Mouse (Mus musculus): ENCODE results near the gene Ly6g6d. TPM values are rescaled to one million over a fixed set of nuclear protein-coding genes. Genes with fewer than 3 reads are reported as not detected.

Ly6g6d gene
- total RNA-seq, 2 experiments from 2014 or later: 1.1 to 1.2 TPM

DNA sequence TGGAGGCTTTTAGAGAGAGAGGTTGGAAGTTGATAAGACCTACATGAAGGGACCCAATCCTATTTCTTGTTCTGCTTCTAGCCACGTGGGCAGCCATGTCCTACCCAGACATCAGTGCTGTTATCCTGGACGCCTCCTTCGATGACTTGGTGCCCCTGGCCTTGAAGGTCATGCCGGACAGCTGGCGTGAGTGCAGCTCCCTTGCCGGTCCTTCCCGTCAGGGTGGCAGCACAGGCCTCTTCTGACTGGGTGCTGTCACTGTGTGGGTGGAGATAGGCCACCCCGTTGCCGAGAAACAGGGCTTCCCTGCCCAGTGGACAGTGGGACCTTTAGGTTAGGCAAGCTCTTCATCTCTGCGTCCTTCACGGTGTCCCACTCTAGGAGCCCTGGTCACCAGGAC, 23.3 kb upstream of the Ly6g6d start:
- intact Hi-C loops (cut with DNase I): no loop called here

DNA sequence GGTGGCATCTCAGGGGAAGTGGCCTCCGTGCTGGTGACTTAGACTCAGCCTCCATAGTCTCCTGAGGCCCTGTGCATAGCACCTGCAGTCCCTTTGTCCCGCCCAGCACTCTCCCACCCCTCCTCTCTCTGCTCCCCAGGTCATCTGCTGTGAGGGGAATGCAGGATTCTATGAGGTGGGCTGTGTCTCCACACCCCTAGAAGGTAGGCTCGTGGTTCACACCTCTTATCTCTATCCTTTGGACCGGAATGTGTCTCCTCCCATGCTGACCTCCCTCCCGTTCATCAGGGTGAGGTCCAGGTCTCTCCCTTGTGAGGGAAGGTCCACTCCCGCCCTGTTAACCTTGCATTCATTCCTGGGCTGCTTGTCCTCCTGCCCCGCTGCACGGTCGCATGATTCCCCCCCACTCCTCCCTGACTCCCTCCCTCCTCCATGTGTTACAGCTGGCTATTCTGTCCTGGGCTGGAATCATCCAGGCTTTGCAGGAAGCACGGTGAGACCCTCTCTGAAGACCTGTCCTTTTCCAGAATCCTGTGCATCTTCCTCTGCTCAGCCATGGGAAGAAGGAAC, 22.4 kb upstream of the Ly6g6d start:
- no peak for DNase-seq
- intact Hi-C loops (cut with DNase I): no loop called here

More for the DNA sequence above, 23.3 kb upstream of the Ly6g6d start:
- no peak for DNase-seq

- intact Hi-C loops (cut with DNase I): no loop called here
- DNase-seq: peak in 1 of 2 experiments; percentile 41
Observed at GRCm38 (mm10) chr17:35097164-35097655, 19.3 kb upstream of the Ly6g6d start.

DNA sequence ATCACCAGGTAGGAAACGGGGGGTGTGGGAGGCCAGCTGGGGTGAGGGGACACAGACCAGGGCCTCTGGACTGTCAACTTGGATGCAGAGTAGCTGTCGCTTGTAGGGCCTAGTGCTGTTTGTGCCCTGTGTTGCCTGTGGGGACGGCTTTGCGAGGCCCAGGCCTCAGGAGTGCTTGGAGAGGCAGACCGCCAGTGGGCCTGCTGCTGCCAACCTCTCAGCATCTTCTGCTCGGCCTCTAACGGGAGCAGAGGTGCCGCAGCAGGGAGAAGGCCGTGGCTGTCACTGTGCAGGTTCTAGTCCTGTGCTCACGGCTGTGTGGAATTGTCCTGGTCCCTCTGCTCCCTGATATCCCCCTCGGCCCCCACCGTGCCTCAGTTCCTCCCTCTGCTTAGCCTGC, 18.7 kb upstream of the Ly6g6d start:
- intact Hi-C loops (cut with DNase I): no loop called here
- no peak for DNase-seq

GRCm38 (mm10) chr17:35094475-35095365, 16.9 kb upstream of the Ly6g6d start:
- DNase-seq: no peak
- intact Hi-C loops (cut with DNase I): no loop called here

GRCm38 (mm10) chr17:35092403-35093198, 14.7 kb upstream of the Ly6g6d start:
- intact Hi-C loops (cut with DNase I): no loop called here
- DNase-seq: no peak

GRCm38 (mm10) chr17:35090166-35090932, 12.5 kb upstream of the Ly6g6d start:
- intact Hi-C loops (cut with DNase I): loop anchor here (2.0 kb wide), 1 partner anchor 30 kb away; the partner anchor contains the start of gene Gpank1
- DNase-seq: peak; percentile 35 to 46

DNA sequence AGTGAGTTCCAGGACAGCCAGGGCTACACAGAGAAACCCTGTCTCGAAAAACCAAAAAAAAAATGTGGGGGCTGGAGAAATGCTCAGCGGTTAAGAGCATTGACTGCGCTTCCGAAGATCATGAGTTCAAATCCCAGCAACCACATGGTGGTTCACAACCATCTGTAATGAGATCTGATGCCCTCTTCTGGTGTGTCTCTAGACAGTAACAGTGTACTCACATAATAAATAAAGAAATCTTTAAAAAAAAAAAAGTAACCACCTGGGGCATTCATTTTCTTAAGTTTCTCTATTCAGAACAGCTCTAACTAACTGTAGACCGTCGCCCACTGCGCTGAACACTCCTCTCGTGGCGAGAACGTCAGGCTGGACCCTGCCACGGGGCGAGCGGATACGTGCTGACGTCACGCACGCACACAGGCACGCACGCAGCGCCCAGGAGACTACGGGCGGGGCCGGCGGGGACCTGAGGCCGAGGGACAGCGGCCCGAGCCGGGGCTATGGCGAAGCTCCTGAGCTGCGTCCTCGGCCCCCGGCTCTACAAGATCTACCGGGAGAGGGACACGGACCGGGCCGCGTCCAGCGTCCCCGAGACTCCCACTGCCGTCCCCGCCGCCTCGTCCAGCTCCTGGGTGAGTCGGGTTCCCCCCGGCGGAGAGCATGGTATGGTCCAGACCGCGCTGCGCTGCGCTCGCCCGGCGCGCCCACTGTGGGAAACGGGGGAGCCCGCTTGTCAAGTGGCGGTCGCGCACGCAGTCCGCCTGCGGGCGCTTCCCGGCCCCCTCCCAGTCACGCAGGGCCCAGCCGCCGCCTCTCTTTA, 11.2 kb upstream of the Ly6g6d start, which contains the start of gene Abhd16a:
Gene Abhd16a (plus strand): TSS at position 439 of the 820 bp plus-strand sequence.
- peak; percentile 96 for DNase-seq
- intact Hi-C loops (cut with DNase I): loop anchor here (2.0 kb wide), 1 partner anchor 30 kb away; the partner anchor contains the start of gene Ddah2

- DNase-seq: no peak
- intact Hi-C loops (cut with DNase I): loop anchor here (2.0 kb wide), 1 partner anchor 29 kb away; the partner anchor contains the start of gene Ddah2
Observed at GRCm38 (mm10) chr17:35088151-35088550, 10.3 kb upstream of the Ly6g6d start.

DNA sequence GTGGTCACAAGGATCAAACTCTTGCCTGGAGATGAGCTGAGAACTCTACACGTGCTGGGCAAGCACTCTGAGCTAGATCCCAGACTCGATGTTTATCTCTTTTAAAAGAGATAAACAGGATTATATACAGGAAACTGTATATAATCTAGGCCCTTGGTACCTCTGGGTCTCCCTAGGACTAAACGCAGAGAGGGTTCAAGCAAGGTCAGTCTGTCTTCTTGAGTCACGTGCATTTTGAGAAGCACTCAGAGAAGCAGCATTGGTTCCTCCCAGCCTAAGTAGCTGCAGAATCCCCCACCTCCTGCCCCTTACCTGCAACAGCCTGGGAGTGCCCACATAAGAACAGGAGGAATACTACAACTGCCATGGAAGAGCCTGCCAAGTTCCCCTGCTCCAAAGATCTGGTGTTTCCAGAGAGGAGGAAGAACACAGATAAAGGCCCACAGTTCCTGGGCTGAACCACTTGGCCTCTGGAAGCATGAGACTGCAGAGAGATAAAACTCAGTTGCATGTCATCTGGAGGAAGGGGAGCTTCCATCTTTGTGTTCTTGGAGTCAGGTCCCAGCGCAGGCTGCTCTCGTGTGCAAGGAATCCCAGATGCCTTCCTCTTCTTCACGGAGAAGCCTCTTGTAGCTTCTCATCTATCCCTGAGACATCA, 7.5 kb upstream of the Ly6g6d start, which contains the start of gene Ly6g6f:
Gene Ly6g6f (minus strand): TSS at position 403 of the 658 bp plus-strand sequence.
- DNase-seq: no peak
- intact Hi-C loops (cut with DNase I): no loop called here

DNA sequence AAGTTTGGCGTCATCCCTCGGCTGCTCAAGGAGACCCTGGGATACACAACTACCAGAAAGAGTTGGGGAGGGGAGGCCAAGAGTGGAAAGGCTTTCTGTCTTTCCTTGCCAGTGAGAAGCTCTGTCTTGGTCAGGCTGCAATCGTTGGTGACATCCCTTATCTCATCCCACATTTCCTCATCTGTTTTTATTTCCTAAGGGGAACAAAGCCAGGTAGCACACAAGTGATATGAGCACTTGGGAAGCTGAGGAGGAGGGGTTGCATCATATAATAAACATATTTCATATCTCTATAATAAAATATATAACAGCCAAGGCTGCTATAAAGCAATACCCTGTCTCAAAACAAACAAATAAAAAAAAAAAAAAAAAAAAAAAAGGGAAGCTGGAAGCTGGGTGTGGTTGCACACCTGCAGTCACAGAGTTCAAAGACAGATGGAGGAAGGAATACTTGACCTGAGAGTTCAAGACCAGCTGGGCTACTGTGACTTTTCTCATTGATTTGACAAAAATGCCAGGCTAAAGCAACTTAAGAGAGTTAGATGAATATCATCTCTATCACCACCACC, 6.1 kb upstream of the Ly6g6d start:
- no peak for DNase-seq
- intact Hi-C loops (cut with DNase I): no loop called here

GRCm38 (mm10) chr17:35082841-35083576, 5.1 kb upstream of the Ly6g6d start:
- intact Hi-C loops (cut with DNase I): no loop called here
- no peak for DNase-seq

DNA sequence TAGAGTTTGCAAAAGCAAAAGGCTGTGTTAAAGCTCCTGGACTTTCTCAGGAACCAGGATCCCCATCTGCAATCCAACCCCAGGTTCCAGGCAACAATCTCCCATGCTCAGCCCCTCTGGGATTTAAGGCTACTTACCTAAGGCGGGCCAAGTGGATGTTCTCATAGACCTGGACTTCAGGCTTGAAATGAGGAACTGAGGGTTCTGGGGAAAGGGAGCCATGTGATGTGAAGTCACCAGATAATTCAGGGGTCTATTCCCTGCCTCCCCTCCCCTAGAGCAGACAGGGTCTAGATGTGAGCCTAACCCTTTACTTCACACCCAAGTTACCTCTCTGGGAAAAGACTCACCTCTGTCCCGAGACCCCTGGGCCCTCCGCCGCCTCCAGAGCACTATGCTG, 2.8 kb upstream of the Ly6g6d start:
- no peak for DNase-seq
- intact Hi-C loops (cut with DNase I): no loop called here

- no peak for DNase-seq
- intact Hi-C loops (cut with DNase I): no loop called here
Observed at GRCm38 (mm10) chr17:35080248-35080647, 2.4 kb upstream of the Ly6g6d start.

GRCm38 (mm10) chr17:35079778-35080177, 1.9 kb upstream of the Ly6g6d start:
- DNase-seq: peak in 1 of 2 experiments; percentile 31
- intact Hi-C loops (cut with DNase I): loop anchor here (2.0 kb wide), 1 partner anchor 59 kb away; no protein-coding TSS in a partner anchor

- intact Hi-C loops (cut with DNase I): no loop called here
- no peak for DNase-seq
Observed at GRCm38 (mm10) chr17:35077285-35077684, 580 bp downstream of the Ly6g6d start.

DNA sequence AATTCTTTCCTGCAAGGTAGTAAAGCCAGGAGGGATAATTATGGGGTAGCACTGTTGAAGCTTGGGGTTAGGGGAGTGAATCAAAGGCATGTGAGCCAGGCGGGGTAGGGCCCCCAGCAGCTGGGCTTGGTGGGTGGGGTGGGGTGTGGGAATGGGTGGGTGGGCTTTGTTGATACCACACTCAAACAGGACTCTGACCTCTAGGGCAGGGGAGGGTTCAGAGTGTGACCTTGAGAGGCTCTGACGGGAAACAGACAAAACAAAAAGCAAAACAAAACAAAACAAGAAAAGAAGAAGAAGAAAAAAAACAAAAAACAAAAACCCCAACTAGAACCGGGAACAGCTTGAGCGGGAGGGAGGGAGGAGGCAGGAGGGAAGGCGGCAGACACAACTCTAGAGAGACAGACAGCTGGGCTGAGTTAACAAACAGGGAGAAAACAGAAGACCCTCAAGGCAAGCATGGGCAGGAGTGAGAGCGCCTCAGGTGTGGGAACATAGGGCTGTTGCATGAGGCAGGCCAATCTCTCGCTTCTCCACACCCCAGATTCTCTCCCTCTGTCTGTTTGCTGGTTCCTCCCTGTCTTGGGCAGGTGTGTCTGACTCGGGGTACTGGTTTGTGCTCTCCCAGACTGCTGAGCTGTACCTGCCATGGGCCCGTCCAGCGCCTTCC, 1.2 kb downstream of the Ly6g6d start, which contains the start of gene Ly6g6e:
Gene Ly6g6e (plus strand): TSS at position 396 of the 670 bp plus-strand sequence.
- intact Hi-C loops (cut with DNase I): no loop called here
- no peak for DNase-seq
